Comparison of ENCODE assay signal across 8 mouse cellular contexts in genomic region chr3:51963891-51964593, GRCm38 (mm10).
A peak's percentile ranks its signal among the peaks of the same experiment; 100 is the strongest.
DNase-seq lines count a peak whose midpoint lies in the region; ATAC-seq lines count a peak whose summit lies in the region.

No protein-coding gene starts in this region.

- H3K9ac ChIP-seq in embryonic facial prominence, embryonic 14.5 days (ENCODE audit: low read depth, low read length): no peak overlapping the region
- H3K9ac ChIP-seq in intestine, embryonic 16.5 days (ENCODE audit: low read depth, low read length): no peak overlapping the region

- no peaks in the 10 kb centered on the region for H3K27me3 ChIP-seq in embryonic facial prominence, embryonic 14.5 days (replicated peaks; ENCODE audit: control insufficient read depth, insufficient read depth, low read length)
- no peaks in the 10 kb centered on the region for H3K27me3 ChIP-seq in intestine, embryonic 16.5 days (replicated peaks; ENCODE audit: control insufficient read depth, insufficient read depth, low read length)

- peak; percentile 39 for DNase-seq in left cerebral cortex, postnatal 4 days
- no peak for DNase-seq in left cerebral cortex, adult 9 months (ENCODE audit: low spot score in 2 of 2)
- peak; percentile 33 for DNase-seq in embryonic facial prominence, embryonic 14.5 days (ENCODE audit: low spot score)
- DNase-seq in retina, embryonic 14.5 days (ENCODE audit: low spot score): peak; percentile 66
- DNase-seq in urinary bladder, adult 2 months (ENCODE audit: low spot score): no peak
- no peak for DNase-seq in urinary bladder, postnatal 14 days (ENCODE audit: low spot score)
- no peak for DNase-seq in T-cell, adult 2 months (ENCODE audit: low spot score)

- ATAC-seq in embryonic facial prominence, embryonic 14.5 days (ENCODE audit: low read depth): peak; percentile 51; the same call in 1 of the 2 replicates
- peak; percentile 54 for ATAC-seq in intestine, embryonic 16.5 days

- no peaks in the 10 kb centered on the region for H3K9me3 ChIP-seq in embryonic facial prominence, embryonic 14.5 days (ENCODE audit: control insufficient read depth, low read length)
- H3K9me3 ChIP-seq in intestine, embryonic 16.5 days (ENCODE audit: control insufficient read depth, low read length): no peaks in the 10 kb centered on the region

- no peaks in the 10 kb centered on the region for H3K36me3 ChIP-seq in embryonic facial prominence, embryonic 14.5 days (ENCODE audit: control insufficient read depth, insufficient read depth, low read length)
- H3K36me3 ChIP-seq in intestine, embryonic 16.5 days (ENCODE audit: control insufficient read depth, insufficient read depth, low read length): no peaks in the 10 kb centered on the region

- H3K4me1 ChIP-seq in embryonic facial prominence, embryonic 14.5 days (ENCODE audit: control insufficient read depth, insufficient read depth, low read length): 0 out of 2 replicates have a peak, but pooled peaks cover 14% of the 10 kb centered on the region
- H3K4me1 ChIP-seq in intestine, embryonic 16.5 days (ENCODE audit: control insufficient read depth, insufficient read depth, low read length): peaks cover 24% of the 10 kb centered on the region

- 25% methylated on average over 4 of the region's 4 CpGs for WGBS in embryonic facial prominence, embryonic 14.5 days
- 18% methylated on average over 4 of the region's 4 CpGs for WGBS in intestine, embryonic 16.5 days

- H3K4me3 ChIP-seq in embryonic facial prominence, embryonic 14.5 days (ENCODE audit: low read depth, low read length): no peak overlapping the region
- no peak overlapping the region for H3K4me3 ChIP-seq in intestine, embryonic 16.5 days (ENCODE audit: low read length)

- no peak overlapping the region for H3K4me2 ChIP-seq in embryonic facial prominence, embryonic 14.5 days (ENCODE audit: low read depth, low read length)
- no peak overlapping the region for H3K4me2 ChIP-seq in intestine, embryonic 16.5 days (ENCODE audit: low read depth, low read length)

- intact Hi-C loops in left cerebral cortex, postnatal 4 days (cut with DNase I): no loop called here

- no peak overlapping the region for H3K27ac ChIP-seq in embryonic facial prominence, embryonic 14.5 days (replicated peaks; ENCODE audit: low read depth, low read length)
- 0 out of 2 replicates have a peak overlapping the region, but pooled peaks have one; percentile 12 for H3K27ac ChIP-seq in intestine, embryonic 16.5 days (ENCODE audit: low read length)

Comparison
In these comparisons a context has a peak if more than half of its experiments do, and no peak if none do; other contexts are left out.
1. DNase-seq: peak in left cerebral cortex, postnatal 4 days (single experiment), embryonic facial prominence, embryonic 14.5 days (single experiment) and retina, embryonic 14.5 days (single experiment); none in left cerebral cortex, adult 9 months (0 of 2), urinary bladder, adult 2 months (single experiment), urinary bladder, postnatal 14 days (single experiment) and T-cell, adult 2 months (single experiment).